Mouse (Mus musculus): ENCODE results near the gene Mylk3. TPM values are rescaled to one million over a fixed set of nuclear protein-coding genes. Genes with fewer than 3 reads are reported as not detected.

Mylk3 gene
- 75.1 and 79.7 TPM in 2 replicates for polyA plus RNA-seq (2015; fragmentation: Nextera tagmentation; extraction: Ambion mirVana)

DNA sequence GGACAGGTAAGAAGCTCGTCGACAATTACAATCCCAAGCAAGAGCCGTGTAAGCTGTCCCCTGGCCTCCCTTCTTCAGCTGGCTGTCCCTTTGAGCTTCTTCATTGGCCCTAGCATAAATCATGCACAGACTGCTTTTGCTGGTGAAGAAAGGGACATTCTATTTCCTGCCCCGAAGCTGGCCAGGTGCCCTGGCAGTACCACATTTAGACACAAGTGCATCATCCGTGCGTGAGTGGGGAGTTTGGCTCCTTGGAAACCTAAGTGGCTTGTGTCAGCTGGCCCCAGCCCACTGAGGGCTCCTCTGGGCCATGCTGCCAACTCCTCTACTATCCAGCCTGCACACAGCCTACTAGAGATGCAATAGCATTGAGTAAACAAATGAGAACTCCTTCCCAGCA is at the start of gene Mylk3:
Mylk3 (minus strand) TSS at position 141 of the 400 bp plus-strand sequence.

GRCm38 (mm10) chr8:85432168-85433016 is 46.2 kb upstream of the Mylk3 start, which contains the start of gene 4921524J17Rik:
Gene 4921524J17Rik (minus strand): TSS chr8:85432833.

GRCm38 (mm10) chr8:85299434-85300077 is 86.6 kb downstream of the Mylk3 start, which contains the start of the genes Orc6 and Vps35:
Gene Orc6 (plus strand): TSS chr8:85299632.
Gene Vps35 (minus strand): TSS chr8:85299802.

Other genes starting within 250 kb of the Mylk3 start
- not detected in 2 replicates for gene Cks1brt, start 234.4 kb downstream of the Mylk3 start, polyA plus RNA-seq (2015; fragmentation: Nextera tagmentation; extraction: Ambion mirVana)
- gene Olfr371, start 160.4 kb downstream of the Mylk3 start, polyA plus RNA-seq (2015; fragmentation: Nextera tagmentation; extraction: Ambion mirVana), result not detected in 2 replicates
- gene Orc6, start 86.7 kb downstream of the Mylk3 start, polyA plus RNA-seq (2015; fragmentation: Nextera tagmentation; extraction: Ambion mirVana), result 118 and 132 TPM in 2 replicates
- gene Vps35, start 86.5 kb downstream of the Mylk3 start, polyA plus RNA-seq (2015; fragmentation: Nextera tagmentation; extraction: Ambion mirVana), result 83.0 and 83.2 TPM in 2 replicates
- gene 4921524J17Rik, start 46.5 kb upstream of the Mylk3 start, polyA plus RNA-seq (2015; fragmentation: Nextera tagmentation; extraction: Ambion mirVana), result 25.1 and 26.2 TPM in 2 replicates
- 1.5 and 1.8 TPM in 2 replicates for gene Gpt2, start 106.2 kb upstream of the Mylk3 start, polyA plus RNA-seq (2015; fragmentation: Nextera tagmentation; extraction: Ambion mirVana)
- gene Dnaja2, start 169.0 kb upstream of the Mylk3 start, polyA plus RNA-seq (2015; fragmentation: Nextera tagmentation; extraction: Ambion mirVana), result 74.2 and 78.6 TPM in 2 replicates

Data from spleen, postnatal 0 days (tissue).